Mouse (Mus musculus): ENCODE measurements around the gene Tspan10. TPM values are rescaled to one million over a fixed set of nuclear protein-coding genes. Genes with fewer than 3 reads are reported as not detected.

The Tspan10 gene
- polyA plus RNA-seq, 1 experiment from 2014 or later: not detected

DNA sequence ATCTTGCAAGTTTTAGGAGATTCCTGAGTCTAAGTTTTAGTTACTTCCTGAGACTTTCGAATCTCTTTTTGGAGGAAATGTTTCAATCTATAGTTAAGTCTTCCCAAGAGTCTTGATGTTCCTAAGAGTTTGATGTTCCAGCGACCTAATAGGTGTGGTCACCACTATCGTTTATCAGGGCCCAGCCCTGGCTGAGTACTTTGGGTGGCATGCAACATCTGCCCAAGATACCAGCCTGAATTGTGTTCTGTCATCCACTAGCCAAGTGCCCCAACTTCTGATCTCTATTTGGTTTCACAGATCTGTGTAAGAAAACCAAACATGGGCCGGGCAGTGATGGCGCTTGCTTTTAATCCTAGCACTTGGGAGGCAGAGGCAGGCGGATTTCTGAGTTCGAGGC lies 13.0 kb downstream of the Tspan10 start:
- Histone ChIP-seq H3K4me1 (replicated peaks) (peaks cover 16% of the 10 kb centered on the region), H3K36me3 (peaks cover 15% of the 10 kb centered on the region), H3K4me2 (no peak overlapping the region), H3K4me3 (no peak overlapping the region), H3K9ac (no peak overlapping the region), H3K27me3 (replicated peaks) (no peaks in the 10 kb centered on the region), H3K27ac (ENCODE audit: poor library complexity, severe bottlenecking) (no peak overlapping the region), H3K9me3 (replicated peaks) (no peaks in the 10 kb centered on the region)
- no peak for ATAC-seq (ENCODE audit: insufficient number of reproducible peaks, low FRiP score)
- WGBS: 93% methylated on average over 7 of the region's 7 CpGs

DNA sequence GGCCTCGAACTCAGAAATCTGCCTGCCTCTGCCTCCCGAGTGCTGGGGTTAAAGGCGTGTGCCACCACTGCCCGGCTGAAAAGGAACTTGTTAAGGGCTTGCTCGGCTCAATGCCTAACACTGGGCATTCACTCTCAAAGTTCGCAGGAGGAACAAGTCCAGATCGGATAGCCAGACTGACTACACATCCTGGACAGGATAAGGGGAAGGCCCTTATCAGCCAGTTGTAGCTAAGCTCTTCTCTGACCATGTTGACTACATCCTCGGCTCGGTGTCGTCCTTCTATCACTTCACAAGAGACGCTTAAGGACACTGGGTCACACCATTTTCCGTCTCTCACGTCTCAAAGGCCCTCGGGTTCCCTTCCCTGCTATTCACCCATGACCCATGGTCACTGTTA lies 14.9 kb downstream of the Tspan10 start:
- H3K4me3 ChIP-seq: peak overlapping the region; percentile 82
- H3K9ac ChIP-seq: peak overlapping the region; percentile 92
- 16% methylated on average over 14 of the region's 14 CpGs for WGBS
- peak overlapping the region; percentile 92 for H3K27ac ChIP-seq (ENCODE audit: poor library complexity, severe bottlenecking)
- H3K27me3 ChIP-seq (replicated peaks): no peaks in the 10 kb centered on the region
- peak overlapping the region; percentile 92 for H3K4me2 ChIP-seq
- H3K4me1 ChIP-seq (replicated peaks): peaks cover 16% of the 10 kb centered on the region
- 0 out of 2 replicates have a peak, but pooled peaks have one; percentile 46 for ATAC-seq (ENCODE audit: insufficient number of reproducible peaks, low FRiP score)
- H3K9me3 ChIP-seq (replicated peaks): no peaks in the 10 kb centered on the region
- peaks cover 34% of the 10 kb centered on the region for H3K36me3 ChIP-seq

DNA sequence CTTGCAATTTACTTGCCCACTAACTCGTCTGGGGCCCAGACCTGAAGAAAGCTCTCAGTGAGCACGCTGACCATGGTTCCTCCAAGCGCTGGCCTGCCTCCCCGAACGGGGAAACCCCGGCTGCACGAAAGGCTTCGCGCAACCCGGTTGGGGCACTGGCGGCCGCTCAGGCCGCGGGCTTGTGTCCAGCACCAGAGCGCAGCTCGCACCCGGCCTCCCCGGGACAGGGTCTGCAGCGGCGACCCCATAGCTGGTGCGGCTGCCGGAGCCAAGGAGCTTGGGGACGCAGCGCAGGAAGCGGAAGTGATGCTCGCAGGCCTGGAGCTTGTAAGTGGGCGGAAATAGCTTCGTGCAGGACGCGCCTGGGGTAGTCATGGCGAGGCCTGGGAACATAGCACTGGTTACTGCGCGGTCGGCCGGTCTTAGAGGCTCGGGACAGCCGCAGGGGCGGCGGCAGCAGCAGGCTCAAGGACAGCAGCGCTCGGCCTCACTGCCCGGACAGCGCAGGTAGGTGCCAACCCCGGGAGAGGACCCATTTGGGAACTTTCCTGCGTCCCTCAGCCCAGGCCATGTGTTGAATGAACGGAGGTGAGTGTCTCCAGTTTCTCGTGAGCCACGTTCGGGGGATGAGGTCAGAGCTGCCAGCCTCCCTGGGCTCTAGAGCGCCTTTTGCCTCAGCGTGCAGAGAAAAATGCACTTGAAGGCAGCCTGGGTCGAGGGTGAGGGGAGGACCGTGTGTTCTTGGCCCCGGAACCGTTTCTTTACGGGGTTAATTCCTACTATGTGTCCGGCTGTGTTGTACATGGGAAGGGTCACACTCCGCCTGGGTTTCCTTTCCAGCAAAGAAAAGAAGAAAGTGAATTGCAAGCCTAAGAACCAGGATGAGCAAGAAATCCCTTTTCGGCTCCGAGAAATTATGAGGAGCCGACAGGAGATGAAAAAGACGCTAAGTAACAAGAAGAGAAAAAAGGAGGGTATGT lies 15.6 kb downstream of the Tspan10 start, which contains the start of the genes Oxld1 and Ccdc137:
Oxld1 (minus strand) TSS at position 297 of the 980 bp plus-strand sequence.
Ccdc137 (plus strand) TSS at position 344 of the 980 bp plus-strand sequence.
- peak within 1 kb of the TSS; percentile 82 for H3K4me3 ChIP-seq
- H3K9ac ChIP-seq: peak within 1 kb of the TSS; percentile 92
- ATAC-seq (ENCODE audit: insufficient number of reproducible peaks, low FRiP score): peak; percentile 87
- H3K4me2 ChIP-seq: peak within 1 kb of the TSS; percentile 92
- no peaks in the 10 kb centered on the region for H3K9me3 ChIP-seq (replicated peaks)
- peaks cover 16% of the 10 kb centered on the region for H3K4me1 ChIP-seq (replicated peaks)
- no peaks in the 10 kb centered on the region for H3K27me3 ChIP-seq (replicated peaks)
- H3K36me3 ChIP-seq: peaks cover 39% of the 10 kb centered on the region
- H3K27ac ChIP-seq (ENCODE audit: poor library complexity, severe bottlenecking): peak within 1 kb of the TSS; percentile 92
- 3% methylated on average over 62 of the region's 62 CpGs for WGBS

DNA sequence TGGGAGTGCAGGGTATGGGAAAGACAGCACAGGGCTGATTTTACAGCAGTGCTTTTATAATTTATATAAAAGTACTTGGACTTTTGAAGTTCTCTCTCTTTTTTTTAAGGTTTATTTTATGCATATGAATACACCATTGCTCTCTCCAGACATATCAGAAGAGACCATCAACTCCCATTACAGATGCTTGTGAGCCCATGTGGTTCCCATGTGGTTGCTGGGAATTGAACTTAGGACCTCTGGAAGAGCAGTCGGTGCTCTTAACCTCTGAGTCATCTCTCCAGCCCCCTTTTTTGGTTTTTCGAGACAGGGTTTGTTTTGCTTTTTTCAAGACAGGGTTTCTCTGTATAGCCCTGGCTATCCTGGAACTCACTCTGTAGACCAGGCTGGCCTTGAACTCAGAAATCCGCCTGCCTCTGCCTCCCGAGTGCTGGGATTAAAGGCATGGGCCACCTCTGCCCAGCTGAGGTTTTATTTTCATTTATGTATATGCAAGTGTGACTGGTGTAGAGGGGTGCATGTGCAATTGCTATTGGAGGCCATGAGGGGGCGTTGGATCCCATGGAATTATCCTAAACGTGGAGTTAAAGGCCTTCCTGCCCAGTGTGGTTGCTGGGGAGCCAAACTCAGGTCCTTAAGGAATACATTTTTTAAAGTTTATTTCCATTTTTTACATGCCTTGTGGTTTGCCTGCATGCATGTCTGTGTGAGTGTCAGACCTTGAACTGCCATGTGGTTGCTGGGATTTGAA lies 16.6 kb downstream of the Tspan10 start:
- peaks cover 48% of the 10 kb centered on the region for H3K36me3 ChIP-seq
- peak overlapping the region; percentile 82 for H3K4me3 ChIP-seq
- peaks cover 16% of the 10 kb centered on the region for H3K4me1 ChIP-seq (replicated peaks)
- H3K9ac ChIP-seq: peak overlapping the region; percentile 92
- H3K9me3 ChIP-seq (replicated peaks): no peaks in the 10 kb centered on the region
- no peak overlapping the region for H3K27ac ChIP-seq (ENCODE audit: poor library complexity, severe bottlenecking)
- no peaks in the 10 kb centered on the region for H3K27me3 ChIP-seq (replicated peaks)
- WGBS: 64% methylated on average over 6 of the region's 6 CpGs
- no peak for ATAC-seq (ENCODE audit: insufficient number of reproducible peaks, low FRiP score)
- H3K4me2 ChIP-seq: peak overlapping the region; percentile 92

DNA sequence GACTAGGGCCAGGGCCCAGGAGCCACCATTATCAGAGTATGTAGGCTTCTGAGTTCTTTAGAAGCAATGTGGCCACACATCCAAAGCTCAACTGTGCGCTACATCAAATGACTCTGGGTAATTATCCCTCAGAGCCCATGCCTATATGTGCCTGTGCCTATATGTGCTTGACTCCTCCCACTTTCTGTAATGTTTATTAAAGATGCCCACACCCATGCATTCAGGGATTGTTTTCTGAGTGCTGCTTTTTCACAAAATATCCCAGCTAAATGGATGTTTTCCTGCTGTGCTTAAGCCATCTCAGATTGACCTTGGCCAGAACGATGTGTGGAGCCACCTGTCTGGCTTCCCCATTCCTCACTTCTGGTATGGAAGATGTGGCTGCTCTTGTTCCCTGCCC lies 21.1 kb downstream of the Tspan10 start:
- no peak overlapping the region for H3K4me2 ChIP-seq
- no peak overlapping the region for H3K4me3 ChIP-seq
- no peaks in the 10 kb centered on the region for H3K9me3 ChIP-seq (replicated peaks)
- WGBS: 87% methylated on average over 2 of the region's 2 CpGs
- no peak overlapping the region for H3K27ac ChIP-seq (ENCODE audit: poor library complexity, severe bottlenecking)
- H3K36me3 ChIP-seq: peaks cover 58% of the 10 kb centered on the region
- ATAC-seq (ENCODE audit: insufficient number of reproducible peaks, low FRiP score): no peak
- no peak overlapping the region for H3K9ac ChIP-seq
- H3K27me3 ChIP-seq (replicated peaks): no peaks in the 10 kb centered on the region
- peaks cover 33% of the 10 kb centered on the region for H3K4me1 ChIP-seq (replicated peaks)

DNA sequence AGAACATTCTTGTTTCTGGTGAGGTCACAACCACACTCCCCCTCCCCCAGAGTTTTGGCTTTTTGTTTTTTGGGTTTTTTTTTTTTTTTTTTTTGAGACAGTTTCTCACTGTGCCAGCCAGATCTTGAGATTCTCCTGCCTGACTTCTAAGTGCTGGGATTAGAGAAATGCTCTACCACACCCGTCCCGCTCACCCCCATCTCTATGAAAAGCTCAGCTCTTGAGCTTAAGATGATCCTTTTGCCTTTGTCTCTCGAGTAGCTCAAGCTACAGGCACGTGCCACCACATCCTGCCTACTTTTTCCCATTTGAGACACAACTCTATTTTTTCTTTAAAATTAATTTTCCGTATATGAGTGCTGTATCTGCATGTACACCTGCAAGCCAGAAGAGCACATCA lies 21.9 kb downstream of the Tspan10 start:
- H3K9me3 ChIP-seq (replicated peaks): no peaks in the 10 kb centered on the region
- ATAC-seq (ENCODE audit: insufficient number of reproducible peaks, low FRiP score): no peak
- H3K27me3 ChIP-seq (replicated peaks): no peaks in the 10 kb centered on the region
- H3K4me1 ChIP-seq (replicated peaks): peaks cover 28% of the 10 kb centered on the region
- H3K4me2 ChIP-seq: no peak overlapping the region
- H3K36me3 ChIP-seq: peaks cover 59% of the 10 kb centered on the region
- no peak overlapping the region for H3K4me3 ChIP-seq
- no peak overlapping the region for H3K9ac ChIP-seq
- no peak overlapping the region for H3K27ac ChIP-seq (ENCODE audit: poor library complexity, severe bottlenecking)
- WGBS: 80% methylated on average over 5 of the region's 5 CpGs

DNA sequence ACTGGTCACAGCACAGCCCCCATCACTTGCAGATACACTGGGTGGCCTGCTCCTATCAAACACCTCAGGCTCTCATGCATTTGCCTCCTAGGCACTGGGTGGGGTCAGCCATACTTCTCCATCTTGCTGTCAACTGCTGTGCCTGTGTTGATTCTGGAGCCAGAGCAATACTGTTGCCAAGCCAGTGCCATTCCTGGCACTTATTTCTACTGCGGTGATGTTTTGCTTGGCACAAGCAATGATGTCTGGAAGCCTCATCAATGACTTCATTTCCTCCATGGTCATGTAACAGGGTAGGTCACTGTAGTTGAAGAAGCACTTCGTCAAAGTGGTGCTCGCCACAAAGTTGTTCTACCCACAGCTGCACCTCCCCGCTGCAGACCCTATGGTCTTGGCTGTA lies 23.1 kb downstream of the Tspan10 start:
- H3K9me3 ChIP-seq (replicated peaks): no peaks in the 10 kb centered on the region
- H3K36me3 ChIP-seq: peaks cover 60% of the 10 kb centered on the region
- peaks cover 27% of the 10 kb centered on the region for H3K4me1 ChIP-seq (replicated peaks)
- no peak overlapping the region for H3K27ac ChIP-seq (ENCODE audit: poor library complexity, severe bottlenecking)
- H3K4me3 ChIP-seq: no peak overlapping the region
- WGBS: 73% methylated on average over 4 of the region's 4 CpGs
- ATAC-seq (ENCODE audit: insufficient number of reproducible peaks, low FRiP score): no peak
- H3K27me3 ChIP-seq (replicated peaks): no peaks in the 10 kb centered on the region
- H3K4me2 ChIP-seq: peak overlapping the region; percentile 98
- H3K9ac ChIP-seq: no peak overlapping the region

DNA sequence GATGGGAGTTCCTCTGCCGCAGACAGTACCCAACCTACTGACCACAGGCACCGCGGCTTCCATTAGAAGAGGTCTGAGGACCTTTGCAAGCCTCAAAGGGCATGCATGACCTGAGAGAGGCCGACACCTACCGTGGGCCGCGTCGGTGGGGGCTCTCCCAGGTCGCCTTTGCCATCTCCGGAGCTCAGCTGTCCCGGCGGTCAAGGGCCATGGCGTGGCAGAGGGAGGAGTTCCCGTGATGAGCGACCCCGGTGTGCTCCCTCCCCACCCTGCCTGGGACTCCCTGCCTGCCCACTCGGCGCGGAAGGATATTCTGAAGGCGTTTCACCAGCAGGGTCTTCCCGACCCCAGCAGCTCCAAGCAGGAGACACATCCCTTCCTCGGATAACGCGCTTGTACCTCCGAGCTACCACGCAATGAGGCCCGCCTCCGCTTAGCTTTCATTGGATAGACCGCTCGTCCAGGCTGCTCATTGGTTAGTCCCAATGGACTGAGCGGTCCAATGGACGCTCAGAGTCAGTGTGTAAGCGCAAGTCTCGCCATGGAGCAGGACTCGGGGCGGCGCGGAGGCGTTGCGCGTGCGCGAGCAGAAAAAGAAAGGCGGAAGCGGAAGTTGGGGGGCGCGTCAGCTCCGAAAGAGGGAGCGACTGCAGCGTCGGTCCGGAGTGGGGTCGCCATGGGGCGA lies 24.7 kb downstream of the Tspan10 start, which contains the start of gene Arl16:
Arl16 (minus strand) TSS at position 557 of the 685 bp plus-strand sequence.
- H3K36me3 ChIP-seq: peaks cover 60% of the 10 kb centered on the region
- ATAC-seq (ENCODE audit: insufficient number of reproducible peaks, low FRiP score): peak; percentile 100
- WGBS: under 1% methylated on average over 54 of the region's 54 CpGs

DNA sequence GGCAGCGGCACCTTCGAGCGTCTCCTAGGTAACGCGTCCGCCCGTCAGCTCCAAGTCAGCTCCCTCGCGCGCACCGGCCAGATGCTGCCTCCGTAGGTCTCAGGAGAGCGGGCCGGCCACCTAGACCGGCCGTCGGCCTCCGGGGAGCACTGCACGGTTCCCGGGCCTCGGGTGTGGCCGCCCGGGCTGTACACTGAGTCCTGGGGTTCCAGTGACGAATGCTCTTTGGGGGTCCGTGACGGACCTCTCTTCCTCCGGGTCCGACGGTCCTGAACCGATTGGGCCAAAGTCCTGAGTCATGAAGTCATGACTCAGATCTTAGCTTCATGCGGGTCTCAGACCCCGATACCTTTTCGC lies 25.3 kb downstream of the Tspan10 start:
- peak overlapping the region; percentile 96 for H3K4me3 ChIP-seq
- H3K4me1 ChIP-seq (replicated peaks): peaks cover 27% of the 10 kb centered on the region
- no peak overlapping the region for H3K27ac ChIP-seq (ENCODE audit: poor library complexity, severe bottlenecking)
- no peaks in the 10 kb centered on the region for H3K9me3 ChIP-seq (replicated peaks)
- peaks cover 60% of the 10 kb centered on the region for H3K36me3 ChIP-seq
- H3K27me3 ChIP-seq (replicated peaks): no peaks in the 10 kb centered on the region
- no peak for ATAC-seq (ENCODE audit: insufficient number of reproducible peaks, low FRiP score)
- WGBS: 1% methylated on average over 33 of the region's 33 CpGs
- H3K9ac ChIP-seq: peak overlapping the region; percentile 89
- H3K4me2 ChIP-seq: peak overlapping the region; percentile 93

More for the DNA sequence above, 24.7 kb downstream of the Tspan10 start, which contains the start of gene Arl16:
- Histone ChIP-seq H3K4me2 (peak within 1 kb of the TSS; percentile 98), H3K4me3 (peak within 1 kb of the TSS; percentile 96), H3K4me1 (replicated peaks) (peaks cover 27% of the 10 kb centered on the region), H3K9me3 (replicated peaks) (no peaks in the 10 kb centered on the region), H3K27me3 (replicated peaks) (no peaks in the 10 kb centered on the region), H3K27ac (ENCODE audit: poor library complexity, severe bottlenecking) (peak within 1 kb of the TSS; percentile 72), H3K9ac (peak within 1 kb of the TSS; percentile 89)

DNA sequence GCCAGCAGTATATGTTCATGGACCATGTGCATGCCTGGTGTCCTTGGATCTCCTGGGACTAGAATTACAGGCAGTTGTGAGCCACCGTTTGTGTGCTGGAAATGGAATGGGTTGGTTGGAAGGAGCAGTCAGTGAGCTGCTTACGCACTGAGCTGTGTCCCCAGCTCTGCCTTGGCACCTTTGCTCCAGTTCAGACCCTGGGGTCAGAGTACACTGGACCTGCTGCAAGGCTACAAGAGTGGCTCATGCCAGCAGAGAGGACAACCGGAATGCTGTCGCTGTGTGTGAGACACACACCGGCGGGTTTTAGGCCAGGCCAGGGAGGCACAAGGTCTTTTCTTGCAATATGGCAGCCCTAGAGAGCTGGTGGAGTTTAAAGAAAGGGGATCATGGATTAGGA lies 29.6 kb downstream of the Tspan10 start:
- Histone ChIP-seq H3K4me1 (replicated peaks) (peaks cover 10% of the 10 kb centered on the region), H3K4me2 (no peak overlapping the region), H3K36me3 (peaks cover 72% of the 10 kb centered on the region), H3K27me3 (replicated peaks) (no peaks in the 10 kb centered on the region), H3K9ac (no peak overlapping the region), H3K27ac (ENCODE audit: poor library complexity, severe bottlenecking) (no peak overlapping the region), H3K9me3 (replicated peaks) (no peaks in the 10 kb centered on the region), H3K4me3 (no peak overlapping the region)
- 95% methylated on average over 6 of the region's 6 CpGs for WGBS
- ATAC-seq (ENCODE audit: insufficient number of reproducible peaks, low FRiP score): no peak
